Mouse (Mus musculus) cerebellum, adult 11-12 months (tissue): ENCODE measurements around the gene St6gal1.

Experiments
- DNase-seq: peaks from one replicate; pipeline ENCODE4 v3.0.0; 2022

The St6gal1 gene

GRCm38 (mm10) chr16:23279879-23280741 lies 55.6 kb downstream of the St6gal1 start:
- no peak for DNase-seq

- DNase-seq: no peak
Observed at GRCm38 (mm10) chr16:23280742-23281090, 56.2 kb downstream of the St6gal1 start.

GRCm38 (mm10) chr16:23282241-23282640 lies 57.7 kb downstream of the St6gal1 start:
- DNase-seq: no peak

DNA sequence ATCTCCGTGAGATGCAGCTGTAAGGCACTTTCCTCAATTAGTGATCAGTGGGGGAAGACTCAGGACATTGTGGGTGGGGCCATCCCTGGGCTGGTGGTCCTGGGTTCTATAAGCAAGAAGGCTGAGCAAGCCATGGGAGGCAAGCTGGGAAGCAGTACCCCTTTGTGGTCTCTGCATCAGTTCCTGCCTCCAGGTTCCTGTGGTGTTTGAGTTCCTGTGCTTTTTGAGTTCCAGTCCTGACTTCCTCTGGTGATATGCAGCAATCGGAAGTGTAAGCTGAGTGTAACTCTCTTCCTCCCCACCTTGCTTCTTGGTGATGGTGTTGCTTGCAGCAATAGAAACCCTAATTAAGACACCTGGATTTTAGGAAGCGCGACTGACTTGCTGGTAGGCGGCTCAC lies 58.4 kb downstream of the St6gal1 start:
- no peak for DNase-seq

DNA sequence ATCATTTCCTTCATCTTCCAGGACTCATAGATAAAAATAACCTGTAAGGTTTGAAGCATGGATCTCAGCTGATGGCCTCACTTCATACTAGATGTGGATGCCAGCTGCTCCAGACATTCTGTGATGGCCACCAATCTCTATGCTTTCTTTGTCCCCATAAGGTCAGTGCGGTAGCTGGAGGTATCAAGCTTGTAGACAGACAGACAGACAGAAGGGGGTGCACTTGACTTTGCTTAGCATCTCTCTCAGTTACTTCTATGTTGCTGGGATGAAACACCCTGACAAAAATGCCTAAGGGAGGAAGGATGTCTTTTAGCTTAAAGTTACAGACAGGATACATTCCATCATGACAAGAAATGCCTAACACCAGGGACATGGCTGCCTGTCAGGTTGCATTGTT lies 59.1 kb downstream of the St6gal1 start:
- DNase-seq: no peak

DNA sequence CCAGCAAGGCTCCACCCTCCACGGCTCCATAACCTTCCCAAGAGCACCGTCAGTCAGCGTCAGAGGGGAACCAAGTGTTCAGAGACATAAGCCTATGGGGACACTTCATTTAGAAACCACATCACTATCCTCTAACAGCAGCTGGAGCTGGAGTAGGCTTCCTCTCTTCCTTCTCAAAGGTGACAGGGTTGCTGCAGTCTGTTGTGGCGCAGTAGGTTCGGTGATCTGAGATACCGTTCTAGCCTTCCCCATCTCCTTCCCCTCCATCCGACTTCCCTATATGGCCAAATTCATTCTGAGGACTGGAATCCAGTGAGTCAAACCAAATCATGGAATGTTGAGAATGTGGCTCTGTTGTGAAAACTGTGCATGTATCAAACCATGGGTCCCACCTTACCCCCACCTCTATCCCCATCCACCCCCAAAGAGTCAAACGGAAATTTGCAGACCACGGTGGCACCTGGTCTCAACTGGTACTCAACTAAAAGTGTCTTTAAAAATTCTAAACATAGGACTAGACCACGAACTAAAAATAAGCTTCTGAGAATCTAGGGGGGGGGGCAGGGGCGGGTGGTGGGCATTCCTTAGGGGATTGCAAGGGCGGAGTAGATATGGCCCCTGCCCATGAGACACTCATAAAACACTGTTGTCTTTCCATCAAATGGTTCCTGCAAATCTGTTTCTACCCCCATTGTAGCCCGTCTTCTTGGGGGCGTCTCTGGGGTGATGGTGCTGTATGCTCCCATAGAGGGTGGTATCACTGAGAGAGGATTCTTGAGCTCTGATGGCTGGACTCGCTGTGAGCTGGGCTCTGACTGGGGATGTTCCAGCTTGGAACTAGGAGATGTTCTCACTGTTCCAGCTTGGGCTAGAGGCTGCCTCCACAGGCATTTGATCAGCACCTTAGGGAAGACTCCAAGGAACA lies 60.2 kb downstream of the St6gal1 start:
- no peak for DNase-seq

- DNase-seq: no peak
Observed at GRCm38 (mm10) chr16:23286380-23287097, 62.0 kb downstream of the St6gal1 start.

- no peak for DNase-seq
Observed at GRCm38 (mm10) chr16:23287312-23288040, 62.9 kb downstream of the St6gal1 start.

DNA sequence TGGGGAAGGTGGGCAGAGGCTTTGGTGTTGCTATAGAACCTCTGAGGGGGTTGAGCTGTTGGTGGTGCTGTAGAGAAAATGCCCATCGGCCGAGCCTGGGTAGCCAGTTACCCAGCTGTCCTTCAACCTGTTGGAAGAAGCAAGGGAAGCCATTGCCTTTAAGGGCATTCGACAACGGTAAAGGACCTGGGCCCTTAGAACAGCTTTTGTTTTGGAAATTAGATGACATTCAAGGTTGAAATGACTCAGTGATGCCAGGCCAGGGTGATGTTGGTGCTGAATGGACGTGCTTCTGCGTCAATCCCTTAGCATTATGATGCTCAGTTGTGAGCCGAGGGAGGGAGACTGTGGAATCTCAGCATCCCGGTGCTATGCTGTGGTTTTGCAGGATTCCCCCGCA lies 63.6 kb downstream of the St6gal1 start:
- no peak for DNase-seq

GRCm38 (mm10) chr16:23289424-23289823 lies 64.9 kb downstream of the St6gal1 start:
- no peak for DNase-seq

DNA sequence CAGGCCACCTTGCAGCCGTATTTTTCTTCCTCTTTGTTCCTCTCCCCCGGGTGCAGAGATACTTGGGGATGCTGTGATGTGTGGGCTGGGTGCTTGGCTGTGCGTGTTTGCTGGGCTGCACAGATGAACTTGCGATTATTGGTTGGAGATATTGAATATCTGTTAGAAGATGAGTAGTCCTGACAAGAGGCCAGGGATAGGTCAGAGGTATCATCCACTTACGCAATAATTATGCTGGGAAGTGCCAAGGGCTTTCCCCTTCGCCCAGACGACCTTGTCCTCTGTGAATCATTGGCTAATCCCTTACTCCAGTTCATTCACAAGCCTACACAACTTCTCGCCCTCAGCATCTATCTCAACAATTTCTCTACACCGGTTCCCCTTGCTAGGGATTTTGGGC lies 65.6 kb downstream of the St6gal1 start:
- no peak for DNase-seq

GRCm38 (mm10) chr16:23291521-23291920 lies 67.0 kb downstream of the St6gal1 start:
- DNase-seq: no peak

DNA sequence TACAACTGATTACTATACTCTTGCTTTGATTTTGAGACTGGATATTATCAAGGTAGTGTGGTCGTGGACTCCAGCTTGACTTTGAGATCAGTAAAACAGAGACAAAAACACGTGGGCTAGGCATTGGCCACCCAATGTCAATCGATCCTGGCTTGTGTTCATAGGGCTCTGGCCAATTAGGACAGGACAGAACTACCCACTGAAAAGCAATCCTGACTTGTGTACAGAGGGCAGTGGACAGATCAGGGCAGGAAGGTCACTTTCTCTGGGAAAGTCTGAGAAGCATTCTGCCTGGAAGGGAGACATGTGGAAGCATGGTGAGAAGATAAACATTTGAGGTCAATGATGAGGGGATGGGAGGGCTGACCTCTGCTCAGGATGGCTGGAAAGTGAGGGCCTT lies 69.7 kb downstream of the St6gal1 start:
- DNase-seq: no peak

DNA sequence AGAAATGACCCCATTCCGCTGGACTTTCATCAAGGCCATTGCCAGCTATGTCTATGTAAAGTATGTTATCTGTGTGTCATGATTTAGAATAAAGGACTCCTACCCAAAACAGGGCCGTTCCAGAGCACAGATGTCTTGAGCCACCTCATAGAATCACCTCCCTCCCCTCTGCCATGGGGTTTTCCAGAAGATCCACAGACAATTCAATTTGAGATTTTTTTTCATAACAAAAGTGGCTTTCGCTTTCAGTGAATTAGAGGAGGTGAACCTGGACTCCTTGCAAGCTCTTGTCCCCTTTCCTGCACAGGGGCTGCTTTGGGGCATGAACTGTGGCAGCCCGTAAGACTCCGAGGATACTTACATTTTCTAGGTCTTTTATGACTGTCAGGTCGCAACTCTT lies 70.2 kb downstream of the St6gal1 start:
- no peak for DNase-seq

- no peak for DNase-seq
Observed at GRCm38 (mm10) chr16:23295720-23296119, 71.2 kb downstream of the St6gal1 start.

GRCm38 (mm10) chr16:23296721-23297120 lies 72.2 kb downstream of the St6gal1 start:
- no peak for DNase-seq

- DNase-seq: no peak
Observed at GRCm38 (mm10) chr16:23298441-23298840, 73.9 kb downstream of the St6gal1 start.

- DNase-seq: no peak
Observed at GRCm38 (mm10) chr16:23298911-23299310, 74.4 kb downstream of the St6gal1 start.

DNA sequence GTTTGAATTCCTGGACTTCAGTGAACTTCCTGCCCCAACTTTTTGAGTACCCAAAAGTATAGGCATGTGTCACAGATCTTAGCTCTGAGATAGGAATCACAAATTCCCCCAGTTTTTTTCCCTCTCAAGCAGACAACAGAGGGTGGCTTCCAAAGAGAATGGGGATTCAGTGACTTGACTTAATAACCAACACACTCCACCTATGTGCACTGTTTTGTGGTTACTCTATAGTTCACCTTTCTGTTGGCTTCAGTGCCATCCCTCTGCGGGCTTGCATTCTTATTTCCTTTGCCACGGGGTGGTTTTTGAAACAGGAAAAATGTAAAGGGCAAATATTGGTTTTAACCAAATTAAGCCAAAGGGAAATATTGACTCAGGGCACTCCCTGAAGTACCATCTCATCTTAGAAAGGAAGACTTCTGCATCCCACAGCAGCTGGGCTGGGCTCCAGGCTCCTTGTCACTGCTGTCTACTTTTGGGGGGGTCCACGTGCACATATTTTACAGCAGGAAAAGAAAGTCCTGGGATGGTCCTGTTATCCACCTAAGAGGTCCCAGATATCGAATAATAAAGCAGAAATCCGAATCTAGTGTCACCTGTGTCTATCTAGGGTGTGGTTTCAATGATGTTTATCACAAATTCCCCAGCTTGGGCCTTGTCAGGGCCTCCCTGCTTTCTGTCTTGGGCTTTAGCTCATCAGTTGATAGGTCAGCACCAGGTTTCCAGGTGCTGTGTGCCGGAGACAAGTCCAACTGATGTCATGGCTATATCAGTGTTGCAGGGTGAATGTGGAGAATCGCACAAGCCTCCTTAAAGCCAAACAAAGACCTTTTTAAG lies 75.6 kb downstream of the St6gal1 start:
- no peak for DNase-seq

- DNase-seq: no peak
Observed at GRCm38 (mm10) chr16:23301762-23302161, 77.2 kb downstream of the St6gal1 start.

- DNase-seq: no peak
Observed at GRCm38 (mm10) chr16:23305830-23306623, 81.5 kb downstream of the St6gal1 start.
